17 mouse cellular contexts compared by ENCODE assay signal in genomic region chr11:31847469-31847805, GRCm38 (mm10). TPM values are rescaled to one million over a fixed set of nuclear protein-coding genes. Genes with fewer than 3 reads are reported as not detected.
DNase-seq lines count a peak whose midpoint lies in the region; ATAC-seq and TF ChIP-seq lines count a peak whose summit lies in the region.
"Had no signal": no experiment of that assay in that cellular context is flagged by ENCODE, and none has a peak within 500 bp of the region (broad histone marks: within the 10 kb centered on the region; RNA-seq: fewer than 3 reads in every experiment).

No protein-coding gene starts in this region.

- 0 out of 2 replicates have a peak overlapping the region, but pooled peaks have one; percentile 2 for H3K27ac ChIP-seq in liver, embryonic 12.5 days
- no peak overlapping the region for H3K27ac ChIP-seq in forebrain, embryonic 16.5 days (ENCODE audit: low read length)
- H3K27ac ChIP-seq in hindbrain, postnatal 0 days = 0 out of 2 replicates have a peak overlapping the region, but pooled peaks have one; percentile 54
- H3K27ac ChIP-seq in neural tube, embryonic 12.5 days = no peak overlapping the region
- H3K27ac ChIP-seq: embryonic facial prominence, embryonic 12.5 days; heart, embryonic 10.5 days; liver, embryonic 14.5 days had no signal

- no peak overlapping the region for H3K9ac ChIP-seq in liver, embryonic 12.5 days
- H3K9ac ChIP-seq in forebrain, embryonic 16.5 days (replicated peaks; ENCODE audit: low read depth, low read length) = no peak overlapping the region
- no peak overlapping the region for H3K9ac ChIP-seq in hindbrain, postnatal 0 days (replicated peaks; ENCODE audit: low read length)
- no peak overlapping the region for H3K9ac ChIP-seq in neural tube, embryonic 12.5 days
- H3K9ac ChIP-seq: embryonic facial prominence, embryonic 12.5 days; liver, embryonic 14.5 days had no signal

- no peaks in the 10 kb centered on the region; the same call in 1 of the 2 replicates for H3K27me3 ChIP-seq in liver, embryonic 12.5 days (replicated peaks)
- H3K27me3 ChIP-seq in forebrain, embryonic 16.5 days (replicated peaks; ENCODE audit: control insufficient read depth, insufficient read depth, low read length) = no peaks in the 10 kb centered on the region
- no peaks in the 10 kb centered on the region for H3K27me3 ChIP-seq in hindbrain, postnatal 0 days (ENCODE audit: insufficient read depth, low read length)
- H3K27me3 ChIP-seq in neural tube, embryonic 12.5 days (replicated peaks) = no peaks in the 10 kb centered on the region
- H3K27me3 ChIP-seq: embryonic facial prominence, embryonic 12.5 days had no signal

- no peak for TF ChIP-seq CTCF in hindbrain, postnatal 0 days (IDR thresholded peaks at IDR 0.05; ENCODE audit: low read depth)

- peaks cover 66% of the 10 kb centered on the region for H3K4me1 ChIP-seq in liver, embryonic 12.5 days
- H3K4me1 ChIP-seq in forebrain, embryonic 16.5 days (replicated peaks; ENCODE audit: control insufficient read depth, insufficient read depth, low read length) = peaks cover 13% of the 10 kb centered on the region; the same call in 1 of the 2 replicates
- peaks cover 15% of the 10 kb centered on the region for H3K4me1 ChIP-seq in hindbrain, postnatal 0 days (ENCODE audit: insufficient read depth, low read length)
- H3K4me1 ChIP-seq in neural tube, embryonic 12.5 days = peaks cover 11% of the 10 kb centered on the region

- H3K4me3 ChIP-seq in liver, embryonic 12.5 days = no peak overlapping the region
- no peak overlapping the region for H3K4me3 ChIP-seq in forebrain, embryonic 16.5 days (replicated peaks; ENCODE audit: low read length)
- no peak overlapping the region for H3K4me3 ChIP-seq in hindbrain, postnatal 0 days (ENCODE audit: low read length)
- H3K4me3 ChIP-seq in neural tube, embryonic 12.5 days = no peak overlapping the region
- H3K4me3 ChIP-seq: embryonic facial prominence, embryonic 12.5 days; heart, embryonic 10.5 days had no signal

- no peaks in the 10 kb centered on the region for H3K36me3 ChIP-seq in liver, embryonic 12.5 days
- H3K36me3 ChIP-seq in forebrain, embryonic 16.5 days (ENCODE audit: control insufficient read depth, insufficient read depth) = no peaks in the 10 kb centered on the region
- no peaks in the 10 kb centered on the region for H3K36me3 ChIP-seq in hindbrain, postnatal 0 days (ENCODE audit: insufficient read depth, low read length)
- H3K36me3 ChIP-seq in neural tube, embryonic 12.5 days = no peaks in the 10 kb centered on the region
- H3K36me3 ChIP-seq: embryonic facial prominence, embryonic 12.5 days; heart, embryonic 10.5 days had no signal

- H3K4me2 ChIP-seq in liver, embryonic 12.5 days = no peak overlapping the region
- H3K4me2 ChIP-seq in forebrain, embryonic 16.5 days (ENCODE audit: low read length) = 0 out of 2 replicates have a peak overlapping the region, but pooled peaks have one; percentile 2
- H3K4me2 ChIP-seq in hindbrain, postnatal 0 days (ENCODE audit: low read depth, low read length) = no peak overlapping the region
- H3K4me2 ChIP-seq in neural tube, embryonic 12.5 days (replicated peaks) = peak overlapping the region; percentile 26
- H3K4me2 ChIP-seq: embryonic facial prominence, embryonic 12.5 days had no signal

- H3K9me3 ChIP-seq in liver, embryonic 12.5 days (replicated peaks) = no peaks in the 10 kb centered on the region
- no peaks in the 10 kb centered on the region for H3K9me3 ChIP-seq in forebrain, embryonic 16.5 days (ENCODE audit: control insufficient read depth, low read length)
- no peaks in the 10 kb centered on the region for H3K9me3 ChIP-seq in hindbrain, postnatal 0 days (ENCODE audit: low read length)
- no peaks in the 10 kb centered on the region for H3K9me3 ChIP-seq in neural tube, embryonic 12.5 days
- H3K9me3 ChIP-seq: embryonic facial prominence, embryonic 12.5 days; heart, embryonic 10.5 days had no signal

- 88% methylated on average over 5 of the region's 5 CpGs for WGBS in liver, embryonic 12.5 days (ENCODE audit: insufficient replicate concordance)
- WGBS in forebrain, embryonic 16.5 days = 36% methylated on average over 5 of the region's 5 CpGs
- 34% methylated on average over 5 of the region's 5 CpGs for WGBS in hindbrain, postnatal 0 days
- WGBS in neural tube, embryonic 12.5 days = 59% methylated on average over 5 of the region's 5 CpGs

- no peak for DNase-seq in liver
- DNase-seq in hindbrain, postnatal 0 days (ENCODE audit: low spot score) = no peak
- DNase-seq in adrenal gland, postnatal 14 days = no peak
- no peak for DNase-seq in MN1 (ENCODE audit: low spot score)
- no peak for DNase-seq in ovary, postnatal 36 days (ENCODE audit: low spot score)
- DNase-seq: cerebellum, adult 18-20 months; gastrocnemius, postnatal 10 days; heart, postnatal 14 days; kidney, adult 11 months; kidney, postnatal 10 days; lung, postnatal 4 days had no signal

- no peak for ATAC-seq in liver, embryonic 12.5 days
- peak; percentile 32 for ATAC-seq in forebrain, embryonic 16.5 days
- ATAC-seq in hindbrain, postnatal 0 days = no peak; the same call in 1 of the 2 replicates
- ATAC-seq in neural tube, embryonic 12.5 days (ENCODE audit: low FRiP score, low read depth) = no peak; the same call in none of the 2 replicates

RNA-seq across cellular contexts. Expression of gene Cpeb4, which starts 24.6 kb away (rescaled TPM):
- polyA plus RNA-seq in liver, embryonic 12.5 days (2016; fragmentation: Nextera tagmentation; extraction: Ambion mirVana) = 21.5 and 24.7 TPM in 2 replicates
- polyA plus RNA-seq in forebrain, embryonic 16.5 days (2015; fragmentation: Nextera tagmentation; extraction: Ambion mirVana) = 20.8 and 21.3 TPM in 2 replicates
- total RNA-seq in hindbrain, postnatal 0 days (2014; rRNA removed) = 75.7 and 75.8 TPM in 2 replicates
- 15.3 and 15.8 TPM in 2 replicates for polyA plus RNA-seq in hindbrain, postnatal 0 days (2015; fragmentation: Nextera tagmentation; extraction: Ambion mirVana)
- polyA plus RNA-seq in neural tube, embryonic 12.5 days (2016; fragmentation: Nextera tagmentation; extraction: Ambion mirVana) = 14.4 and 18.4 TPM in 2 replicates
- total RNA-seq in adrenal gland, postnatal 14 days (2021) = 93.1 and 152 TPM in 2 replicates

Comparison
In these comparisons a context has a peak if more than half of its experiments do, and no peak if none do; other contexts are left out.
1. H3K27ac ChIP-seq: peak in liver, embryonic 12.5 days (single experiment) and hindbrain, postnatal 0 days (single experiment); none in forebrain, embryonic 16.5 days (single experiment) and neural tube, embryonic 12.5 days (single experiment).
2. H3K4me2 ChIP-seq: peak in forebrain, embryonic 16.5 days (single experiment) and neural tube, embryonic 12.5 days (single experiment); none in liver, embryonic 12.5 days (single experiment) and hindbrain, postnatal 0 days (single experiment).